Mouse (Mus musculus): ENCODE results near the gene Sars2.

DNA sequence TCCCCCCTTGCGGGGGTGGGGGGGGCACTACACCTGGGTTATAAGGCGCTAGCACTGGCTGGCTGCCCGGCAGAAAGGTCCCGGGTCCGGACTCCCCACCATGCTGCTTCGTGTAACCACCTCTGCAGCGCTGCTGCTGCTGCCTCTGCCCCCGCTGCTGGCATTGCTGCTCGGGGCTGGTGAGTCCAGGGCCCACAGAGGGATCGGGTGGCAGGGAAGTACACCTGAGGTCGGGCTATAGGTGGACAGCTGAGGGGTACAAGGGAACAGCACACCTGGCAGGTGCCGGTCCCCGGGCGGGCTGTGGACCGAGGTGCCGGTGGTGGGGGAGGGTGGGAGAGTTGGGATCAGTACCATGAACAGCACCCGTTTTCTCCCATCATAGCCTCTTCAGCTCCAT, 14.3 kb downstream of the Sars2 start, which contains the start of gene Ccer2:
- no peak for TF ChIP-seq CTCF (IDR thresholded peaks at IDR 0.05; ENCODE audit: insufficient read depth, low read depth, low read length)
- no peak for TF ChIP-seq POLR2A (IDR thresholded peaks at IDR 0.05; ENCODE audit: insufficient read depth, low read depth, low read length)

Measured in olfactory bulb, adult 2 months (tissue).